Mouse (Mus musculus) retina, postnatal 7 days (tissue): ENCODE measurements around the gene Atp5g2.
A peak's percentile ranks its signal among the peaks of the same experiment; 100 is the strongest.
"Not testable (repeated sequence)": the region's sequence is repeated elsewhere in the genome, so short reads cannot be mapped to it uniquely, and the experiment has no call there.

Experiments used
- DNase-seq: peaks from one replicate; pipeline ENCODE4 v3.0.0-alpha.2; 2012; ENCODE audit warnings: low read depth, low spot score

Atp5g2 gene

DNA sequence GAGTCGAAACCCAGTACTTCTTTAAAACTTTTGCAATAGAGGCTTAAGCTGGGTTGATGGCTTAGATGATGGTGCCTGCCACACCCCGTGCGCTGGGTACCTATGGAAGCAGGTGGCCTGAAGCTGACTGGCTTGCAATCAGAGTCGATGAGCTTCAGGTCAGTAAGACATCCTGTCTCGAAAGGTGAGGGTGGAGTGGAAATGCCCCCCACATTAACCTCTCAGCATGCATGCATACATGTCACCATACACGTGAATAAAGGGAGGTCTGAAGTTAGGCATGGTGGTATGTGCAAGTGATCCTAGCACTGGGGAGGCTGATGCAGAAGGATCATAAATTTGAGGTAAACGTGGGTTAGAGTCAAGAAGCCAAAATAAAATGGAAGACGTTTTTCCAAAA, 2.6 kb downstream of the Atp5g2 start:
- DNase-seq = no peak

DNA sequence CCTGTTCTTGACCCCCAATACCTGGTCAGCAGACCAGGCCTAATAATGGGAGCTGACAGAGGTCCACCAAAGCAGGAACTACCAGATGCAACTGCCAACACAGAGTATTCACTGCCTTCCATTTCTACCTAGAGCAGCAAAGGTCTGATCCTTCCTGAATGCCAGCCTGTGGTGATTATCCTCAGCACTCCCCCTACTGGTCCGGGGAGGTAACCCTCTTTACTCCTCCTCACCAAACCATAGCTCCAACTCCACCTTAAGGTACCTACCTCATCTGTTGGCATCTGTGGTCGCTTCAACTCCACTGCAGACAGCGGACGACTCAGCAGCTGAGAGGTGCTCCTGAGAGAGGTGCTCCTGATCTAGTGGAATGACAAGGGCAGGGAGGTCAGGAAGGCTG, 6.7 kb downstream of the Atp5g2 start:
- peak; percentile 34 for DNase-seq

- DNase-seq = no peak
Observed at GRCm38 (mm10) chr15:102663825-102664224, 8.3 kb downstream of the Atp5g2 start.

- DNase-seq = not testable (repeated sequence)
Observed at GRCm38 (mm10) chr15:102662601-102663000, 9.6 kb downstream of the Atp5g2 start.

- no peak for DNase-seq
Observed at GRCm38 (mm10) chr15:102657926-102658381, 14.2 kb downstream of the Atp5g2 start.

DNA sequence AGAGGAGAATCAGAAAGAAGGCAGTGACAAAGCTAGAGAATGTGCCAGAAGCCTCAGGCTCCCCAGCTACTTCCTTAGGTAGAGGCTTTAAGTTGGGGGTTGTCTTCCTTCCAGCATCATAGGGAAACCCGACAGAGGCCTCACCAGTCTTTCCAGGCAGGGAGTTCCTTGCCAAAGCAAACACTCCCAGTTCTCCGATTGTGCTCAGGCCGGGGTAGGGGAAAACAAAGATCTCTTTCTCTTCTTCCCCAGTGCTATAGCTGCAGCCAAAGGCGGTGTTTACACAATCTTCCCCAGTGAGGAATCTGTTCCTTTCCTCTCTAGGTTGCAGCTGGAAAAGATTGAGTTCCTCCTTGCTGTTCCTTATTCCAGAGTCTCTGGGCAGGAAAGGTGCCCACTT, 15.5 kb downstream of the Atp5g2 start:
- DNase-seq = no peak

DNA sequence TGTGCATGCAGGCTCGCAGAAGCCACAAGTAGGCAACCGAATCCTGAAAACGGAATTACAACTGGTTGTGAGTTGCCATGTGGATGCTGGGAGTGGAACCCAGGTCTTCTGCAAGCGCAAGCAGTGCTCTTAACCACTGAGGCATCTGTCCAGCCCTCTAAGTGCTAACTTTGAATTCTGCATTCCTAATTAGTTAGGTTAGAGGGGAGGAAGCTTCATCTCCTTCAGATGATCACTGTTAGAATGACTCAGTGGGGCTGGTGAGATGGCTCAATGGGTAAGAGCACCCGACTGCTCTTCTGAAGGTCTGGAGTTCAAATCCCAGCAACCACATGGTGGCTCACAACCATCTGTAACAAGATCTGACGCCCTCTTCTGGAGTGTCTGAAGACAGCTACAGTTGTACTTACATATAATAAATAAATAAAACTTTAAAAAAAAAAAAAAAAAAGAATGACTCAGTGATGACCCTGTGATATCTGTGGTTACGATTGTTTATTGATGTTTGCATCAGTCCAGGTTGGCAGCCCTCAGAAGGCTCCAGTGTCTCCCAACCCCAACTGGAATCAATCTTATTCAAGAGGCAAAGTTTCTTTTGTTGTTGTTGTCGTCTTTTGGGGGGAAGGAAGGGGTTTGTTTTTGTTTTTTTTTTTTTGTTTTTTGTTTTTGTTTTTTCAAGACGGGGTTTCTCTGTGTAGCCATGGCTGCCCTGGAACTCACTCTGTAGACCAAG, 20.1 kb downstream of the Atp5g2 start:
- not testable (repeated sequence) for DNase-seq

- DNase-seq = no peak
Observed at GRCm38 (mm10) chr15:102651107-102651506, 21.0 kb downstream of the Atp5g2 start.

GRCm38 (mm10) chr15:102635817-102636216, 36.3 kb downstream of the Atp5g2 start:
- DNase-seq = no peak

GRCm38 (mm10) chr15:102634684-102635083, 37.5 kb downstream of the Atp5g2 start:
- no peak for DNase-seq

- no peak for DNase-seq
Observed at GRCm38 (mm10) chr15:102625687-102626055, 46.5 kb downstream of the Atp5g2 start.

- peak; percentile 99 for DNase-seq
Observed at GRCm38 (mm10) chr15:102624970-102625686, 47.0 kb downstream of the Atp5g2 start, which contains the start of the genes Gm28047 and Atf7. TSS of gene Gm28047 (minus strand) at chr15:102625067. TSS of gene Atf7 (minus strand) at chr15:102625464.

DNA sequence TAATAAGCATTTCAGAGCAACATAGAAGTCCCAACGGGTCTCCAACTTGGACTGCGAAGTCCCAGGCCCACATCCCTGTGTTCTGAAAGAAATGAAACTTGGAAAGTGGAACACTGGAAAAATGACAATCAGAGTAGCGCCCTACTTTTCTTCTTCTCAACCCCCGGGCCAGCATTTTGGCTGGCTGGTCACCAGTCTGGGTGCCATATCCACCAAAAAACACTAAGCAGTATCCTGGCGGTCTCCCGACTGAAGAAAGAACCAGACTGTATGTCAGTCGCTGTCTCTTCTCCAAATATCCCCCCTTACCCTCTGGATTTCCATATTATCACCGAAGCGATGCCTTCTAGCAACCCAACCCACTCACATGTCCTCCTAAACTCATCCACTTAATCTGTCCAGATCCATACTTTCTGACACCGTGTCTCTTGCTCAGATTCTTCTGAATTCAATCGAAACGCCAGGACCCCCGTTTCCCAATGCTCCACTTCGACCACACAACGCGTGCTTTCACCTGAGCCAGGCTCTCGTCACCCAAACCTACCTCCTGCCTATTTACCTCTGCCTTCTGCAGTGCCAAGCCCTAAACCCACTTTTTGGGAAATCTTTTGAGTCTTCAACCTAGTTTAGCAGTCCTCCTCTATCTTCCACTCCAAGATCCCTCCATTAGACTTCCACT, 47.7 kb downstream of the Atp5g2 start:
- no peak for DNase-seq

DNA sequence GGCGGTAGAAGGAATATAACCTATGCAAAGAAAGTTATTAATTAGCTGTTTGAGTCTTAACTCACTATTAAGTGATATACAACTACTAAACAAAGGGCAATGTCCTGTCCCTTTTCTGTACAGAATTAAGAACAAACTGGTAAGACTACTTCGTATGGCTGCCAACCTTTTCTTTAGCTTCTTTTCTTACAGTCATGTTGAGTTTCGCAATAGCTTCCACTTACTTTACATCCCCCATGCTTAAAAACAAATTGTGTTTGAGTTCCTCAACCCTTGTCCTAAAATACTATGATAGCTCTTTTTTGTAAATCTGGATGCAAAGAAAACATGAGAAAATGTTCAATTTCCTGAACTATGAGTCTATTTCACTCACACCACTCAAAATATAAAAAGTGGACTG, 49.0 kb downstream of the Atp5g2 start:
- no peak for DNase-seq

GRCm38 (mm10) chr15:102622536-102622935, 49.6 kb downstream of the Atp5g2 start:
- no peak for DNase-seq

DNA sequence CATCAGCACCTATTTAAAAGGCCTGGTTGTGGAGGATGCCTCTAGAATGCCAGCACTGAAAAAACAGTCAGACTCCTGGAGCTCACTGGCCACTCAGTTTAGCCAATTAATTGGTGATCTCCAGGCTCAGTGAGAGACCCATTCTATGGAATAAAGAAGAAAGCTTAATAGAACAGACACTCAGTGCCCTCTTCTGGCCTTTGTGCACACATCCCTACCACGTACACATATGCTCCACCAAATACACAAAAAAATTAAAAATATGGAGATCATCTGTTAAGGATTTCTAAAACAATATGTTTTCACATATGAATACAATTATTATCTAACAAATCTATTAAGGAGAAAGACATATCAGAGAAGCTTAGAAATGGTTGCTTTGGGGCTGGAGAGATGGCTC, 51.4 kb downstream of the Atp5g2 start:
- no peak for DNase-seq

DNA sequence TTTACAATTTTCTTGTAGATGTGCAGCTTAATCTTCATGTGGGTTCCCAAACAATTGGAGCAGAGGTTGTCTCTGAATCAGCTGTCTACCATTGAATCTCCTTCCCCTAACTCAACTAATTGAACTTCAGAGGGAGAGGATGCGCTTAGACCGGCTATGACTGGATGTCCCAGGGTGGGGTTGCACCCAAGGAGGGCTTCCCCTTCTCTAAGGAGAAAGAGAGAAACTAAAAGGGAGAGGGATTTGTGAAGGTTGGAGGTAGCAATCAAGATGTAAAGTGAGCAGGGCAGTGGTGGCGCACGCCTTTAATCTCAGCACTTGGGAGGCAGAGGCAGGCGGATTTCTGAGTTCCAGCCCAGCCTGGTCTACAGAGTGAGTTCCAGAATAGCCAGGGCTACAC, 52.7 kb downstream of the Atp5g2 start:
- no peak for DNase-seq

DNA sequence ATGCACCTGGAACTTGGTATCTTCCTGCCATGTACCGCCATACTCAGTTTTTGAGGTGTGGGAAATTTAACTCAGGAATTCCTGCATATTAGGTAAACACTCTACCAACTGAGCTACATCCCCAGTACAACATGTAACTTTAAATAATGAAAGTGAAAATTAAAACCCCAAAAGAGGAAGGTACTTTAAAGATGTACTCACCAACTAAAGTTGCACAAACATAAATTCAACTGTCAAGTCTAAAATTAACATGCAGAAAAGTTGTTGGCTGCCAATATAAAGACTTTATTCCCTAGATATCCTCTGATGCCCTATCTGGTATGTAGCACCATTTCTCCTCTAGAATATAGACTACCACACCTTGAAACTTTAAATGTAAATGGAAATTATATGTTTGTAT, 54.5 kb downstream of the Atp5g2 start:
- no peak for DNase-seq

DNA sequence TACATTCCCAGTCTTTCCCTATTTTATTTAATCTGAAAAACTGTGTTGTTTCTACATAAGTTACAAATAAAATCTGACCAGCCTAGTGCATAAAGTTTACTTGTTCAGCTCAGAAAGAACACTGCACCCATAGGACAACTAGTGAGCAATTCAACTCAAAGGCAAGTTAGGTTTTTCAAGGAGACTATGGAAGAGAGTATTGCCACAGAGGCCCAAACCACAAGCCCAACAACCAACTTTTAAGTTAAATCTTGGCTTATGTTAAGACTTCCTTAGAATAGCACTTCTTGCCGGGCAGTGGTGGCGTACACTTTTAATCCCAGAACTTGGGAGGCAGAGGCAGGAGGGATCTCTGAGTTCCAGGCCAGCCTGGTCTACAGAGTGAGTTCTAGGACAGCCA, 56.0 kb downstream of the Atp5g2 start:
- DNase-seq = no peak

DNA sequence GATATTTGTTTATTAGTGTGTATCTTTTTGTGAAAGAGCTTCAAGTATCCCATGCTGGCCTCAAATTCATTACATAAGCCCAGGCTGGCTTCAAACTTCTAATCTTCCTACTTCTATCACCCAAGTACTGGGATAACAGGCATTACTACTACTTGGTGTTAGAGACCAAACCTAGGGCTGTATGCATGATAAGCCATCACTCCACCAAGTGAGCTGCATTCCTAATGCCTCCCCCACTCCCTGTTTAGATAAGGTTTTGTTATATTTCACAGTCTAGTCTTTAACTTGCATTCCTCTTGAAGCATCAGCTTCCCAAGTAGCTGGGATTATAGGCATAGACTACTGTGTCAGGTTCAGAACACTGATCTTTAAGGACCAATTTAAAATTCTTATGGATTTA, 57.9 kb downstream of the Atp5g2 start:
- DNase-seq = no peak

DNA sequence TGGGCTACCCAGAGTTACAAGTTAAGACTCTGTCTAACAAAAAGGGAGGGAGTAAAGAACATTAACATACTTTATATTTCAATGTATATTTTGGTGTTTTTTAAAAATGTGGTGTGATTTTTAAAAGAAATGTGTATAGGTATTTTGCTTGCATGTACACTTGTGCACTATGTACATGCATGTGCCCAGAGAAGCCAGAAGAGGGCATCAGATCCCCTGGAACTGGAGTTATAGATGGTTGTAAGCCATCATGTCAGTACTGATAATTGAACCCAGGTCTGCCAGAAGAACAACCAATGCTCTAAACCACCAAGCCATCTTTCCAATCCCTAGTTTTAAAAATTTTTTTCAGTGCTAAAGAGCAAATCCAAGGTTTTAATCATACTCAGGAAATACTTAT, 59.2 kb downstream of the Atp5g2 start:
- DNase-seq = no peak
